Mouse (Mus musculus): ENCODE data around the gene Klhl42.

Klhl42 gene

DNA sequence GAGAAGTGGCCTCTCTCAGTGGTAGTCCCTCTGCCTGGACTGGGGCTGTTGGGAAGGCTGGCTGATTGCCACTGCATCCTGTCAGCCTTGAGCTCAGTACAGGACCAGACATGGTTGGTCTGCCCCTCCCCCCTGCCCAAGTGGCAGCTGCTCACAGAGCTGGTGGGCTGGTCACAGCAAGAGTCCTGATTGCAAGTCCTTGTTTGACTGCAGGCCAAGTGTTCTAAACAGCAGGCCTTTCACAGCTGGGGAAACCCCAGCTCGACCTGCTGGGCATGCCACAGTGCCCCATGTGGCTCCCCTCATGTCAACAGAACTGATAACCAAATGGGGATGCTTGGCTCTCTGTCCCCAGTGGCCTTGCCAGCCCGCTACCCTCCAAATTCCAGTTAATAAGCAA, 54.1 kb downstream of the Klhl42 start:
- in situ Hi-C loops (cut with MboI; ENCODE audit: low sequenced_read_pairs), result no loop called here

DNA sequence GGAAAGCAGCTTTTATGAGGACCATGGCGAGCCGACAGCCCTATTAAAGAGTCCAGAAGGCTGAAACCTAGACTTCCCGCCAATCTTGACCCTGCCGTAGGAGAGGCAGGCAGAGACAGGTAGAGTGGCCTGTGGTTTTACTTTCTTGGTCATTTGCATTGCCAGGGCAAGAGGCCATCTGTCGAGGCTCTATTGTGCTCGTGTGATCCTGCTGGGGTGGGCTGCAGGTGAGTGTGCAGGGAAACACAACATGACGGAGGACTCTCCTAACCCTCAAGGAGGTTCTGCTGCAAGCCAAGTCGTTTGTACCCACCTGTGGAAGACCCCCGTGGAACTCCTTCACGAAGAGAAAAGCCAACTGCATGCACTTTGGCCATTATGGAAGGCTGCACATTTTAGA, 54.6 kb downstream of the Klhl42 start:
- in situ Hi-C loops (cut with MboI; ENCODE audit: low sequenced_read_pairs), result no loop called here

DNA sequence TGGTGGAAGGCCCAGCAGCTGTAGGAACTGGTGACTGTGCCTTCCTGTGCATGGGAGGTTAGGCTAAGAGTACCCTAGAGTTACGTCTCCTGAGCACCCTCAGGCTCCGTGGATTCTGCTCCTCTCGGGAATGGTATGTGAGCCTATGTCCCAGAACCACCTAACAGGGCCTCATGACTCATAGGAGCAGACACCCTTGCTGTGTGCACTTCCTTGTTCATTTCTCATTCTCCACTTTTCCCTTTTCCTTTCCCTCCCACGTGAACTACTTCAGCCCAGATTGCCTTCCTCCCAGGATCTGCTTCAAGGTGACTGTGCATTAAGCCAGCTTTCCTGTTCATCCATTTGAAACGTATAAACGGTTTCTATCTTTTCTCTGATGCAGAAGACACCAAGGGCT, 59.9 kb downstream of the Klhl42 start:
- in situ Hi-C loops (cut with MboI; ENCODE audit: low sequenced_read_pairs), result no loop called here

DNA sequence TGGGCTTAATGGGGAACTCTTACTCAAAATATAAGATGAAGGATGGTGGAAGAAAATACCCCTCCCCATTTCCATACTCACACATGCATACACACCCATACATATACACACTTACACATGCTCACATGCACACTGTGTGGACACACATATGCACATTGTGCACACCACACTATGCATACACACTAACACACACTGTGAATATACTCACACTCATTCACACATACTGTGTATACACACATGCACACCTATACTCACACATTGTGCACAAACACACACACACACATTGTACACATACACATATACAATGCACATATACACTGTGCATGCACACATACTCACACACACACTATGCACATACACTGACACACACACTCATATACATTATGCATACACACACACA, 60.7 kb downstream of the Klhl42 start:
- in situ Hi-C loops (cut with MboI; ENCODE audit: low sequenced_read_pairs), result no loop called here

DNA sequence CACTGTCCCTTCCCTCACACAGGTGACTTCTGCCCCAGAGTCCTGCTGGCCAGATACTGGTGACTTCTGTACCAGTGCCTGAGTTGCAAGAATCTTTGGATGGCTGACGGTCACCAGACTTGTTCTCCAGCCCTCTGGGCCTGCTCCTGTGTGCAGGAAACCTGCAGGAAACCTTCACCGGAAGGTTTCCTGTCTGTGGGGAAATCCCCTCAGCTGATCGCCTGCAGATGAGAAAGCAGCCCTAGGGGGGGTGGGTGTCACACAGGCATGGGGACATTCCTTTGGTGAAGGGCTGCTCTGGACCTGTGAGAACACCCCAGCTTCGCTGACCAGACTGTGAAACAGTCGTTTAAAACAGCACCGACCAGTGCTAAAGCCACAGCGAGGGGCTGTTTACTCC, 63.9 kb downstream of the Klhl42 start:
- in situ Hi-C loops (cut with MboI; ENCODE audit: low sequenced_read_pairs), result no loop called here

DNA sequence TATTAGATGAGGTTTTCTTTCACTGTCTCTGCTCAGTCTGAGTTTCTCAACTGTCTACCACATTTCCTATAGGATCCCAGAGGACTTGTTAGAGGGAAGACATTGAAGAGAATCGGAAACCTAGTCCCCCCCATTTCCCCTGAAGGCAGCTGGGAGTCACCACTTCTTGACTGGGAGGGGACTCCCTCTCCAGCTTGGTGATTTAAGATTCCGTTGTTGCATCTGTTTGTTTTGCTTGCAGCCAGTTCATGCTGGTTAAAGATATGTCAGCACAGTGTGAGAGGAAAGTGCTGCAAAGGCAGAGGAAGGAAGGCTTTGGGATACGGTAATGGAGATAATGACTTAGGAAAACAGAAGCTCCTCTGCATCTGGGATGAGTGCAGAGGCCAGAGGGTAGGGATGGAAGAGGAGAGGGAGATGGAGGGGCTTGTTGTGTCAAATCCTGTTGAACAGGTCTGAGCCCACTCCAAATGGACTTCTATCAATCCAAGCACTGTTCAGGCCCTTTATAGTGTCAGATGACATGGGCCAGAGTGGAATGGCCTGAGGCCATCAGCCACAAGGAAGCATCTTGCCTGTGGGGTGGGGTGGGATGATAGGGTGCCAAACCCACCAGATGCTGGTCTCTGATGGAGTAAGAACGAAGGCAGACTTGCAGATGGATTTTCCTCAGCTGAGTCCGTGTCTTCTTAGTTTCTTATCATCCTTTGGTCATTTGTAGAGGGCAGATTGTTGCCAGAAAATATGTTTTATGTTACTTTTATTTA, 70.8 kb downstream of the Klhl42 start:
- in situ Hi-C loops (cut with MboI; ENCODE audit: low sequenced_read_pairs), result no loop called here
